Mouse (Mus musculus): Measurements from ENCODE around the gene Speer1. TPM values are rescaled to one million over a fixed set of nuclear protein-coding genes. Genes with fewer than 3 reads are reported as not detected.
"Not testable (repeated sequence)": the region's sequence is repeated elsewhere in the genome, so short reads cannot be mapped to it uniquely, and the experiment has no call there.

Speer1 gene
- not detected in 2 replicates for polyA plus RNA-seq (2012; rRNA removed)

- not testable (repeated sequence) for DNase-seq (ENCODE audit: extremely low spot score in 1 of 2, low spot score in 1 of 2)
Measured at GRCm38 (mm10) chr5:11341216-11341615, at the start of gene Speer1. Speer1 (plus strand) TSS chr5:11341516.

Other genes starting within 250 kb of the Speer1 start
- gene Gm8879, start 213.9 kb upstream of the Speer1 start, polyA plus RNA-seq (2012; rRNA removed): not detected in 2 replicates
- gene Gm5861, start 158.4 kb upstream of the Speer1 start, polyA plus RNA-seq (2012; rRNA removed): not detected in 2 replicates
- not detected in 2 replicates for gene Gm8890, start 85.5 kb upstream of the Speer1 start, polyA plus RNA-seq (2012; rRNA removed)
- not detected in 2 replicates for gene Gm8897, start 74.9 kb downstream of the Speer1 start, polyA plus RNA-seq (2012; rRNA removed)
- not detected in 2 replicates for gene Gm8906, start 161.2 kb downstream of the Speer1 start, polyA plus RNA-seq (2012; rRNA removed)